Mouse (Mus musculus) megakaryocyte-erythroid progenitor cell, adult 5-6 weeks (primary cell): ENCODE results near the gene Wdr61. TPM values are rescaled to one million over a fixed set of nuclear protein-coding genes. Genes with fewer than 3 reads are reported as not detected.

ENCODE experiments used
- ATAC-seq: replicated peaks from 2 replicates; pipeline ENCODE4 v1.8.0; 2016; ENCODE audit warnings: mild to moderate bottlenecking, inconsistent platforms; ENCODE audit not compliant: severe bottlenecking, poor library complexity, low FRiP score, low TSS enrichment
- total RNA-seq, 2 experiments: library from RNA; stranded (forward) in 1 of 2; stranded (reverse) in 1 of 2; fragments of 200-1000, 215-1000 nt in 1 of 2; fragments of >200 nt in 1 of 2; fragmentation: Nextera tagmentation in 1 of 2; gene quantifications; 2 replicates each; pipeline ENCODE4 v1.2.3; 2014 to 2017

Gene Wdr61
- total RNA-seq, 2 experiments from 2014 or later, result 125 to 136 TPM

DNA sequence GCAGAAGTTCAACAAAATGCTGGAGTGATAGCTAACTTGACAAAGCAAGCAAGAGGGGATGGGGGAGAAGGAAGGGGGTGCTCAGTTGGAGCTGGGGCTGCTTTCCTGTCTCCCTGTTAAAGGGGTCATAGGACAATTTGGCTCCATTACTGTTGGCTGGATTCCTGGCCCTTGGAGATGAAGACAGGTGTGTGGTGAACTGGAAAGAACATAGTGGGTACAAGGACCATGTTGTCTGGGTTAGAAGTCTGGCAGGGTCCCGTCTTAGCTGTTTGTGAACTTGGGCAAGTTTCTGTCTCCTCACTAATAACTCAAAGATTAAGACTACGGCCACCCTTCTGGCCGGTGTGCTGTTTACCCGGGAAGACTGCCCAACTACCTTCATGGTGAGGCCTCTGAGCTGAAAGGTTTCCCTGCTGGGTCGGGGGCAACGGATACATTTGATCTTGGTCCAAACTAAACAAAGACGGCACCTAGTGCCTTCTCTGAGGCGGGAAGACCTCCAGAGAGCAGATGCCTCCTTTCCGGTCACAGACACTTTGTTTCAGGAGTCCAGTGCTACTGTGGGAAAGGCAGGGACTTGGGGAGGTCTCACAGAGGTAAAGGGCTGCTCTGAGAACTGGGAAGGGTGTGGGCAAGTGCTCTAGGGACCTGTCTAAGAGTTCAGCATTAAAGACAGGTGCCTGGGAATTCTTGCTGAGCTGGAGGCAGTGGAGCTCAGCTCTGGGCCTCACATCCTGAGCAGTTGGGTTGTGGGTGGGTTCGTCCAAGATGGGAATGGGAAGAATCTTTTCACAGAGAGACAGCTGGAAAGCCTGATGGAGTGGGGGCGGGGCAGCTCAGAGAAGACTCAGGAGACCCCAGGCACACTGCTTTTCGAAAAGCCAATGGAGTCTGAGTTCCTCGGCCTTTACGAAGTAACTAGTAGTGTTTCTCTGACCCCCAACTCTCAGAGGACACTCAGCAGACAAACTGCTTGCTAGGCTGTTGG, 46.8 kb downstream of the Wdr61 start:
- ATAC-seq, result no peak

DNA sequence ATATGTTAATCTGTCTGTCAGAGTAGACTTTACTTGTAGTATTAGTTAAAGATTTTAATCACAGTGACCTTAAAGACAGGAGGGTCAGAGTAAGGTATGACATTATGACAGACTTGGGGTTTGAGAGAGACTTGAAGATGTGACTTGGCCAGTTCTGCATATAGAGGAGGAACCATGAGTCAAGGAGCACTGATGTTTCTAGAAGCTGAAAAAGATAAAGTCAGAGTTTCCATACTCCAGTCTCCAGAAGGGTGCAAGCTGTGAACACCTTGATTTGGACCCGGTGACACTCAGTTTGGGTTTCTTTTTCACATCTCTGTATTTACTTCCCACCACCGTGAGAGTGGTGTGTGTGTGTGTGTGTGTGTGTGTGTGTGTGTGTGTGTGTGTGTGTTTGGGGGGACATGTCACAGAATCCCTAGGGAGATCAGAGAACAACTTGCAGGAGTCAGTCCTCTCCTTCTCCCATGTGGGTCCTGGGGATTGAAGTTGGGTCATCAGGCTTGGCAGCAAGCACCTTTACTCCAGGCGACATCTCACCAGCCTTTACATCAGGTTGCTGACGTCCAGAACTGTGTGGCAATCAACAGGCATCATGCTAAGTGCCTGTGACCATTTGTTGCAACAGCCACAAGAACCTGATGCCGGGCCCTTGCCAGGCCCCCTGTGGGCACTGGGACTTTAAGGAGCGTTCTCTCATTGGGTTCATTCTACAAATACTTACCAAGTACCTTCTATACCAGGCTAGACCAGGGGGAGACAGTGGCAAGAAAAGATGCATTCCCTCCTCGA, 50.3 kb downstream of the Wdr61 start:
- no peak for ATAC-seq

DNA sequence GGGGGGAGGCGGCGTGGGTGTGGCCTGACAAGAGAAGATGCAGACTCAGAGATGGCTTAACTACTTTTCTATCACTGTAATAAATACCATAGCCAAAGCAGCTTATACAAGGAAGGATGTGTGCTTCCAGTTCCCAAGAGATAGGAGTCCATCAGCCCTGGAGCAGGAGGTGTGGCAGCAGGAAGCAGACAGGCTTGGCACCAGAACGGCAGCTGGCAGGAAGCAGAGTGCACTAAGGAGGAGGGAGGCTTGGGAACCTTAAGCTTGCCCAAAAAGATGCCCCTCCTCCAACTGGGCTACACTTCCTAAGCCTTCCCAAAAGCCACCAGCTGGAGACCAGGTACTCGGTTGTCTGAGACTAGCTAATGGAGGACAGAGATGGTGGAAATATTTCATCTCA, 51.5 kb downstream of the Wdr61 start:
- no peak for ATAC-seq

DNA sequence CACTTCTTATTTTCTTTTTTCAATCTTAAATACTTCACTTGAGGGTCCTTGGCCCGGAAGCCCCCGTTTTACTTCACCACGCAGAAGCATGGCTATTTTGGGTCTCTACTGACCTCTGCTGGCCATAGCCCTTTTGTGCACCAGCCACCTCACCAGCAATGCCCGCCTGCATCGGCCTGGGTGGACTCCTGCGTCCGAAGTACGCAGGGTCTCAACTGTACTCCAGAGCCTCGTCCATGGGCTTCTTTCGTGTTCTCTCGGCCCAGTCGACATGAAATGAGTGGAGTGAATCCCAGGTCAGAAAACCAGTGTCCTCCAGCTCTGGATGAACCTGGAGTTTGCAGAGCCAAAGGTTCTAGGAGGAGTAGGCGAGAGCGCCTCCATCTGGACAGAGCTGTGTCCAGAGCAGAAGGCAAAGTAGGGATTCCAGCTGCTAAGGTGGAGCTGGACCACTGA, 57.8 kb downstream of the Wdr61 start:
- peak; percentile 87 for ATAC-seq

DNA sequence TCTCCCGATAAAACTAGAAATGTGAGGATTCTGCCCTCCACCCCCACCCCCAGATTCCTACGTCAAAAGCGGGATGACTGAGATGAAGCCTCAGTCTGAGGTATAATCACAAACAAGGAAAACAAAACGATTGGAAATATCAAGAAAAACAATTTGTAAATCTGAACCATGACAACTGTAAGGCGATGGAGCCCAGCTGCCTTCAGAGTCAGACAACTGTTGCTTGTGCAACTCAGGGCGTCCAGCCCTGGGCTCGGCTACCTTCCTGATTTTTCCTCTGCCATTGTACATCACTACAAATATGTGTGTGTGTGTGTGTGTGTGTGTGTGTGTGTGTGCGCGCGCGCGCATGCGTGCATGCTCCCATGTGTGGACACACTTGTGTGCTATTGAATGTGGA, 60.4 kb downstream of the Wdr61 start:
- no peak for ATAC-seq

DNA sequence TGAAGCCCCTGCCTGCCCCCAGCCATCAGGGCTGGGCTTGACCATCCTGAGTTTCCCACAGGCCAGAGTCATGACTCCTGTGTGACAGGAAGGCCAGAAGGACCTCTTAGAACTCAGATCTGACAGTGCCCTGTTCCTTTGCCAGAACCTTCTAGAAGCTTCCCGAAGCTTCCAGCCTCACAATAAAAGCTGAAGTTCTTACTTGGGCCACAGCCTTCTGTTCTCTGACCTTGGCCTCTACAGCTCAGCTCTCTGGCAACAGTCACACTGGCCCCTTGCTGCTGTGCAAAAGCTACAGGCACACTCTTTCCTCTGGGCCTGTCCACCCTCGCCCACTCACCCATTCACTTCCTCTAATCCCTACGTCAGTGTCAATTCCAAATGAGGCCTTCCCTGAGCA, 62.4 kb downstream of the Wdr61 start:
- ATAC-seq, result no peak

DNA sequence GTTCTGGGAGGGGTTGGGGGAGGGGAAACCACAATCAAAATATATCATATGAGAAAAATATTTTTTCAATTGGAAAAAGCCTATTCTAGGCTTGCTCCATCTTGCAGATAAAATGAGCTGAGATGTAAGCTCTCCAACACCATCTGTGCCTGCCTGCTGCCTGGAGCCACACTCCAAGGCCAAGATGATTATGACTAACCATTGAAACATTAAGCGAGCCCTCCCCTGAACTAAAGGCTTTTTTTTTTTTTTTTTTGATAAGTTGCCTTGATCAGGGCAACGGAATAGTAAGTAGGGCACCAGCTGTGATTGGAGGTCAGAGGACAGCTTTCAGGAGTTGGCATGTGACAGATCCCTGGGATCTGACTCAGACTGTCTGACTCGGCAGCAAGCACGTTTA, 65.9 kb downstream of the Wdr61 start:
- ATAC-seq, result no peak

DNA sequence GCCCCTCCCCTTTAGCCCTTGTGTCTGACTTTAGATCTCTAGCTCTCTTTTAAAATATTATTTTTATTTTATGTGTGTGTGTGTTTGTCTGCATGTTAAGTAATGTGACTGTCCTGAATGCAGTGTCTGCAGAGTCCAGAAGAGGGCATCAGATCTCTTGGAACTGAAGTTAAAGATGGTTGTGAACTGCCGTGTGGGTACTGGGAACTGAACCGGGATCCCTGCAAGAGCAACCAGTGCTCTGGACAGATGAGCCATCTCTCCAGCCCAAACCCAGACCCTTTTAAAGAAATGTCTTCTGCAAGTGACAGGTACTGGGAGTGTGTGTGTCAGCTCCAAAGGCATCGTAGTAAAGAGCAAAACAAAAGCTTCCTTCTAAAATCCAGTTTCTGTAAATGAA, 68.2 kb downstream of the Wdr61 start:
- ATAC-seq, result no peak

Other genes starting within 250 kb of the Wdr61 start
- gene Dmxl2, start 232.9 kb downstream of the Wdr61 start, total RNA-seq (2014; fragmentation: Nextera tagmentation), result 0.26 and 4.0 TPM in 2 replicates
- gene Dmxl2, start 232.9 kb downstream of the Wdr61 start, total RNA-seq (2017), result 0.91 and 2.6 TPM in 2 replicates
- not detected in 2 replicates for gene Sh2d7, start 195.5 kb downstream of the Wdr61 start, total RNA-seq (2014; fragmentation: Nextera tagmentation)
- not detected in 2 replicates for gene Sh2d7, start 195.5 kb downstream of the Wdr61 start, total RNA-seq (2017)
- not detected in 2 replicates for gene Cib2, start 174.3 kb downstream of the Wdr61 start, total RNA-seq (2014; fragmentation: Nextera tagmentation)
- gene Cib2, start 174.3 kb downstream of the Wdr61 start, total RNA-seq (2017), result not detected in 2 replicates
- 135 and 146 TPM in 2 replicates for gene Idh3a, start 148.2 kb downstream of the Wdr61 start, total RNA-seq (2014; fragmentation: Nextera tagmentation)
- 105 and 155 TPM in 2 replicates for gene Idh3a, start 148.2 kb downstream of the Wdr61 start, total RNA-seq (2017)
- gene Acsbg1, start 72.6 kb downstream of the Wdr61 start, total RNA-seq (2014; fragmentation: Nextera tagmentation), result 0.12 TPM in 1 of 2 replicates, not detected in the other
- gene Acsbg1, start 72.6 kb downstream of the Wdr61 start, total RNA-seq (2017), result not detected in 2 replicates
- gene Dnaja4, start 35.6 kb downstream of the Wdr61 start, total RNA-seq (2014; fragmentation: Nextera tagmentation), result 9.2 and 10.4 TPM in 2 replicates
- gene Dnaja4, start 35.6 kb downstream of the Wdr61 start, total RNA-seq (2017), result 6.1 and 7.4 TPM in 2 replicates
- gene Crabp1, start 30.2 kb upstream of the Wdr61 start, total RNA-seq (2014; fragmentation: Nextera tagmentation), result not detected in 2 replicates
- gene Crabp1, start 30.2 kb upstream of the Wdr61 start, total RNA-seq (2017), result not detected in 2 replicates
- 36.6 and 46.6 TPM in 2 replicates for gene Ireb2, start 129.3 kb upstream of the Wdr61 start, total RNA-seq (2014; fragmentation: Nextera tagmentation)
- gene Ireb2, start 129.3 kb upstream of the Wdr61 start, total RNA-seq (2017), result 17.2 and 41.5 TPM in 2 replicates
- gene Hykk, start 182.8 kb upstream of the Wdr61 start, total RNA-seq (2014; fragmentation: Nextera tagmentation), result not detected in 2 replicates
- not detected in 2 replicates for gene Hykk, start 182.8 kb upstream of the Wdr61 start, total RNA-seq (2017)
- gene Psma4, start 216.3 kb upstream of the Wdr61 start, total RNA-seq (2014; fragmentation: Nextera tagmentation), result 219 and 238 TPM in 2 replicates
- 449 and 459 TPM in 2 replicates for gene Psma4, start 216.3 kb upstream of the Wdr61 start, total RNA-seq (2017)
- not detected in 2 replicates for gene AY074887, start 216.5 kb upstream of the Wdr61 start, total RNA-seq (2014; fragmentation: Nextera tagmentation)
- not detected in 2 replicates for gene AY074887, start 216.5 kb upstream of the Wdr61 start, total RNA-seq (2017)
- gene Chrna5, start 246.4 kb upstream of the Wdr61 start, total RNA-seq (2014; fragmentation: Nextera tagmentation), result not detected in 2 replicates
- not detected in 2 replicates for gene Chrna5, start 246.4 kb upstream of the Wdr61 start, total RNA-seq (2017)